Mouse (Mus musculus): ENCODE results near the gene Ifnar1. TPM values are rescaled to one million over a fixed set of nuclear protein-coding genes. Genes with fewer than 3 reads are reported as not detected.
"Not testable (repeated sequence)": the region's sequence is repeated elsewhere in the genome, so short reads cannot be mapped to it uniquely, and the experiment has no call there.

Ifnar1 gene
- polyA plus RNA-seq (2016; fragmentation: Nextera tagmentation; extraction: Ambion mirVana) = 53.8 and 61.4 TPM in 2 replicates

- H3K27ac ChIP-seq = peak within 1 kb of the TSS; percentile 95
- H3K9me3 ChIP-seq (replicated peaks) = no peaks in the 10 kb centered on the region
- H3K27me3 ChIP-seq (ENCODE audit: low read depth, poor library complexity, severe bottlenecking) = no peaks in the 10 kb centered on the region
- H3K4me3 ChIP-seq = peak within 1 kb of the TSS; percentile 80
- peak; percentile 98 for DNase-seq (ENCODE audit: low spot score)
- peaks cover 12% of the 10 kb centered on the region for H3K4me1 ChIP-seq
- H3K36me3 ChIP-seq = peaks cover 31% of the 10 kb centered on the region
- WGBS = under 1% methylated on average over 68 of the region's 68 CpGs
Measured at GRCm38 (mm10) chr16:91484808-91485700, at the start of gene Ifnar1. TSS of gene Ifnar1 (plus strand) at chr16:91485238.

- H3K36me3 ChIP-seq = no peaks in the 10 kb centered on the region
- H3K27ac ChIP-seq = no peak overlapping the region
- no peaks in the 10 kb centered on the region for H3K9me3 ChIP-seq (replicated peaks)
- 76% methylated on average over 3 of the region's 3 CpGs for WGBS
- H3K4me1 ChIP-seq = peaks cover 8% of the 10 kb centered on the region
- DNase-seq (ENCODE audit: low spot score) = no peak
- H3K27me3 ChIP-seq (ENCODE audit: low read depth, poor library complexity, severe bottlenecking) = no peaks in the 10 kb centered on the region
- H3K4me3 ChIP-seq = no peak overlapping the region
Measured at GRCm38 (mm10) chr16:91438081-91438480, 47.0 kb upstream of the Ifnar1 start.

GRCm38 (mm10) chr16:91438599-91438998 is 46.4 kb upstream of the Ifnar1 start:
- not testable (repeated sequence) for DNase-seq (ENCODE audit: low spot score); H3K27ac ChIP-seq; H3K9me3 ChIP-seq (replicated peaks); H3K27me3 ChIP-seq (ENCODE audit: low read depth, poor library complexity, severe bottlenecking); H3K36me3 ChIP-seq; H3K4me3 ChIP-seq
- peaks cover 11% of the 10 kb centered on the region for H3K4me1 ChIP-seq
- WGBS = 77% methylated on average over 1 of the region's 1 CpGs

DNA sequence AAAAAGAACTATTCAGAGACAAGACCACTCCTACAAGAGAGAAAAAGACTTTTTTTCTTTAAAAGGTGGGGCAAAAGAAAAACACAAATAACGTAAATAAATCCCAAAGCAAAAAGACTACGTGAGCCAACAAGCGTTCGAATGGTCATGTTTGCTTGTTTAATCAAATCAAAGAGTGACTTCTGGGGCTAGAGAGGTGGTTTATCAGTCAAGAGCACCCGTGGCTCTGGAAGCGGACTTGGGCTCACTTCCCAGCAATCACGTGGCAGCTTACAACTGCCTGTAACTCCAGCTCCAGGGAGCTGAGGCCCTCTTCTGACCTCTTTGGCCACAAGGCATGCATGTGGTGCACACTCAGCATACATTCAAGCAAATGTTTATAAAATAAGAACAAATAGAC is 43.7 kb upstream of the Ifnar1 start:
- Histone ChIP-seq H3K27me3 (ENCODE audit: low read depth, poor library complexity, severe bottlenecking) (no peaks in the 10 kb centered on the region), H3K4me3 (no peak overlapping the region), H3K9me3 (replicated peaks) (no peaks in the 10 kb centered on the region), H3K4me1 (peaks cover 11% of the 10 kb centered on the region), H3K36me3 (no peaks in the 10 kb centered on the region), H3K27ac (peak overlapping the region; percentile 14; the same call in 1 of the 2 replicates)
- no peak for DNase-seq (ENCODE audit: low spot score)
- WGBS = 78% methylated on average over 7 of the region's 7 CpGs

GRCm38 (mm10) chr16:91441811-91442240 is 43.2 kb upstream of the Ifnar1 start:
- peaks cover 11% of the 10 kb centered on the region for H3K4me1 ChIP-seq
- DNase-seq (ENCODE audit: low spot score) = no peak
- H3K27me3 ChIP-seq (ENCODE audit: low read depth, poor library complexity, severe bottlenecking) = no peaks in the 10 kb centered on the region
- 82% methylated on average over 7 of the region's 7 CpGs for WGBS
- no peaks in the 10 kb centered on the region for H3K9me3 ChIP-seq (replicated peaks)
- no peak overlapping the region for H3K4me3 ChIP-seq
- H3K36me3 ChIP-seq = no peaks in the 10 kb centered on the region
- no peak overlapping the region; the same call in 1 of the 2 replicates for H3K27ac ChIP-seq

DNA sequence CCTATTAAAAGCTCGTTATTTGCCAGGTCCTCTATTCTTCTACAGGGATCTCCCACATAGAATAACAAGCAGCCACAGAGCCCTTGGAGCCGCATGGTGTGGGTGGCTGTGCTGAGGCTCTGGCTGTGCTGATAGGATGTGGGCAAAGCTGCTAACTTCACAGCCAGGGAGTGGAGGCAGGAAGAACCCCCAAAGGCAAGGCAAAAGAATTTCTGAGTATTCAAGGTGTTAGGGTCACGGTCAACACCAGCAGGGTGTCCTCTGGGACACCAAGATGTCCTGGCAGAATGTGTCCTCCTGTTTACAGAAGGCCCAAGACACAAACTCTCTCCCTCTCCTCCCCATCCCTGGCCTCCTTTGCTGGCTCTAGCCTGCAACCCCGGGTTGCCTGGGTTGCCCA is 42.6 kb upstream of the Ifnar1 start:
- no peak for DNase-seq (ENCODE audit: low spot score)
- no peaks in the 10 kb centered on the region for H3K9me3 ChIP-seq (replicated peaks)
- H3K36me3 ChIP-seq = no peaks in the 10 kb centered on the region
- H3K27me3 ChIP-seq (ENCODE audit: low read depth, poor library complexity, severe bottlenecking) = no peaks in the 10 kb centered on the region
- peaks cover 17% of the 10 kb centered on the region for H3K4me1 ChIP-seq
- H3K27ac ChIP-seq = peak overlapping the region; percentile 58; the same call in 1 of the 2 replicates
- no peak overlapping the region for H3K4me3 ChIP-seq
- WGBS = 75% methylated on average over 4 of the region's 4 CpGs

- 73% methylated on average over 8 of the region's 8 CpGs for WGBS
- DNase-seq (ENCODE audit: low spot score) = no peak
- peak overlapping the region; percentile 58; the same call in 1 of the 2 replicates for H3K27ac ChIP-seq
Measured at GRCm38 (mm10) chr16:91443211-91443611, 41.8 kb upstream of the Ifnar1 start.

DNA sequence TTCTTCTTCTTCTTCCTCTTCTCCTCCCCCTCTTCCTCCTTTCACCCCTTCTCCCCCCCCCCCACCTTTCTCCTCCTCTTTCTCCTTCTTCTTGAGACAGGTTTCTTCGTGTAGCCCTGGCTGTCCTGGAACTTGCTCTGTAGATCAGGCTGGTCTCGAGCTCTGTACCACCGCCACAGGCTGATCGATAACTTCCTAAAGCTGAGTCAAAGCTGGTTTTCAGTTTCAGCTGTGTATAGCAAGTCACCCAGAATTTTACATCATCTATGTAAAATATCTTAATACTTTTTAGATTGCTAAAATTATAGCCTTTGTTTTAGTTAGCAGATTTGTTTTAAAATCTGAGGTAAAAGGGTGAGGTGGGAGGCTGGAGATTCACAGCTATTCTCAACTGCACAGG is 40.2 kb upstream of the Ifnar1 start:
- WGBS = 90% methylated on average over 4 of the region's 4 CpGs
- Histone ChIP-seq H3K27ac (no peak overlapping the region), H3K4me3 (no peak overlapping the region), H3K36me3 (no peaks in the 10 kb centered on the region), H3K27me3 (ENCODE audit: low read depth, poor library complexity, severe bottlenecking) (no peaks in the 10 kb centered on the region), H3K4me1 (peaks cover 14% of the 10 kb centered on the region), H3K9me3 (replicated peaks) (no peaks in the 10 kb centered on the region)
- no peak for DNase-seq (ENCODE audit: low spot score)

More at GRCm38 (mm10) chr16:91443211-91443611, 41.8 kb upstream of the Ifnar1 start:
- H3K4me1 ChIP-seq = peaks cover 17% of the 10 kb centered on the region
- no peaks in the 10 kb centered on the region for H3K27me3 ChIP-seq (ENCODE audit: low read depth, poor library complexity, severe bottlenecking)
- H3K9me3 ChIP-seq (replicated peaks) = no peaks in the 10 kb centered on the region
- no peak overlapping the region for H3K4me3 ChIP-seq
- no peaks in the 10 kb centered on the region for H3K36me3 ChIP-seq

DNA sequence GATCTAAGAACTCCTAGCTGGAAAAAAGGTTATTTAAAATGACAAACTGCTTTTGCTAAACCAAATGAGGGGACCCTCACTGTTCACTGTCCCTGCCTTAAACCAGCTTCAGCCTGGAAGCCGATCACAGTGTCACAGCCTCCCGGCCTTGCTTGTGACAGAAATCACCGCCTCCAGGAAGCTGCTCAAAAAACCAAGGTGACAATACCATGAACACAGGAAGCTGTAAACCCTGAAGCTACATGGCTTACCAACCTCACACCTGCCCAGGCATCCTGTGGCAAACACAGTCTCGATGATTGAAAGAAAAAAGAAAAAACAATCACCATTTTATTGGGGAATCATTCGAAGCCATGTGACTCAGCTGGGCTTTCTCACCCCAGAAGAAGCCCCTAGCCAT is 39.5 kb upstream of the Ifnar1 start:
- peaks cover 14% of the 10 kb centered on the region for H3K4me1 ChIP-seq
- H3K4me3 ChIP-seq = no peak overlapping the region
- H3K27me3 ChIP-seq (ENCODE audit: low read depth, poor library complexity, severe bottlenecking) = no peaks in the 10 kb centered on the region
- H3K36me3 ChIP-seq = no peaks in the 10 kb centered on the region
- H3K27ac ChIP-seq = no peak overlapping the region
- no peaks in the 10 kb centered on the region for H3K9me3 ChIP-seq (replicated peaks)
- whole genome bisulfite sequencing = 79% methylated on average over 5 of the region's 5 CpGs
- DNase-seq (ENCODE audit: low spot score) = no peak

GRCm38 (mm10) chr16:91446778-91447511 is 38.1 kb upstream of the Ifnar1 start:
- 84% methylated on average over 8 of the region's 8 CpGs for WGBS
- H3K27me3 ChIP-seq (ENCODE audit: low read depth, poor library complexity, severe bottlenecking) = no peaks in the 10 kb centered on the region
- H3K4me1 ChIP-seq = peaks cover 14% of the 10 kb centered on the region
- H3K4me3 ChIP-seq = no peak overlapping the region
- no peak for DNase-seq (ENCODE audit: low spot score)
- no peaks in the 10 kb centered on the region for H3K36me3 ChIP-seq
- H3K27ac ChIP-seq = no peak overlapping the region
- H3K9me3 ChIP-seq (replicated peaks) = no peaks in the 10 kb centered on the region

DNA sequence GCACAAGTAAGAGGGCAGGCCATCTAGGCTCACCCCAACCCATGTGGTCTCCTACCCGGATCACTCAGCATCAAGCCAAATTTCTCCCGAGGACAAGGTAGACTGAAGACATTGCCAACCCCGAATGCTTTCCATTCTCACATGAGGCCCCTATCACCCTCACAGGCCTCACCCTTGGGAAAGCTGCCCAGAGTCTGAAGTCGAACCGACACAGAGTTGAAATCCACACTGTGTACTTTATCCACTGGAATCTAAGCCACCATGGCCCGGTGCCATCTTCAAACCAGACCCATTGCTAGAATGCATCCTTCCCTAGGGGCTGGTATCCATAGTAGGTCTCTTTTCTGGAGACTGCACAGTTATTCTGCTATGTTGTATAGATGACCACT is 37.5 kb upstream of the Ifnar1 start:
- H3K27ac ChIP-seq = no peak overlapping the region
- peaks cover 14% of the 10 kb centered on the region for H3K4me1 ChIP-seq
- H3K4me3 ChIP-seq = no peak overlapping the region
- 91% methylated on average over 6 of the region's 6 CpGs for WGBS
- no peak for DNase-seq (ENCODE audit: low spot score)
- H3K36me3 ChIP-seq = no peaks in the 10 kb centered on the region
- no peaks in the 10 kb centered on the region for H3K27me3 ChIP-seq (ENCODE audit: low read depth, poor library complexity, severe bottlenecking)
- H3K9me3 ChIP-seq (replicated peaks) = no peaks in the 10 kb centered on the region

DNA sequence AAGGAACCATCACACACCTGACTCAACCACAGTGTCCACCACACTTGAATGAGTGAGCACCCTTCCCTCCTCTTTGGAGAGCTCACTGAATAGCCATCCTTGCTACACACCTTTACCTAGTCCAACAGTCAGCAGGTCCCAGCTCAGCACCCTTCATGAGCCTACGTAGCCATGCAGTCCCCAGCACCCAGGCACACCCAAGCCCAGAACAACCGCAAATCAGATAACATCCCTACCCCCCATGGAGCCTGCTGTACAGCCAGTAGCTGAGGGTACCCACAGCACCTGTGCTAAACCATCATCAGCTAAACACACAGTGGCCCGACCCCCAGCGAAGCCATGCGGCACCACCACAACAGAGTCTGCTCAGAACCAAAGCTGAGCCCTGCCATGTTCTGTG is 37.0 kb upstream of the Ifnar1 start:
- Histone ChIP-seq H3K4me1 (peaks cover 8% of the 10 kb centered on the region), H3K9me3 (replicated peaks) (no peaks in the 10 kb centered on the region), H3K36me3 (no peaks in the 10 kb centered on the region), H3K27ac (no peak overlapping the region), H3K27me3 (ENCODE audit: low read depth, poor library complexity, severe bottlenecking) (no peaks in the 10 kb centered on the region), H3K4me3 (no peak overlapping the region)
- WGBS = 92% methylated on average over 5 of the region's 5 CpGs
- no peak for DNase-seq (ENCODE audit: low spot score)

- 84% methylated on average over 7 of the region's 7 CpGs for whole genome bisulfite sequencing
- no peak for DNase-seq (ENCODE audit: low spot score)
- Histone ChIP-seq H3K4me3 (no peak overlapping the region), H3K36me3 (no peaks in the 10 kb centered on the region), H3K9me3 (replicated peaks) (no peaks in the 10 kb centered on the region), H3K27ac (no peak overlapping the region), H3K4me1 (peaks cover 6% of the 10 kb centered on the region; the same call in 1 of the 2 replicates), H3K27me3 (ENCODE audit: low read depth, poor library complexity, severe bottlenecking) (no peaks in the 10 kb centered on the region)
Measured at GRCm38 (mm10) chr16:91448895-91449294, 36.1 kb upstream of the Ifnar1 start.
